Mouse (Mus musculus): ENCODE results near the gene Hist1h4h.
"Not testable (repeated sequence)": the region's sequence is repeated elsewhere in the genome, so short reads cannot be mapped to it uniquely, and the experiment has no call there.

Hist1h4h gene

GRCm38 (mm10) chr13:23535137-23536075 lies 4.6 kb downstream of the Hist1h4h start, which contains the start of gene Hist1h3g:
Hist1h3g (plus strand) TSS chr13:23535422.
- DNase-seq (ENCODE audit: low spot score) = peak; percentile 85

GRCm38 (mm10) chr13:23536076-23536822 lies 5.4 kb downstream of the Hist1h4h start:
- no peak for DNase-seq (ENCODE audit: low spot score)

DNA sequence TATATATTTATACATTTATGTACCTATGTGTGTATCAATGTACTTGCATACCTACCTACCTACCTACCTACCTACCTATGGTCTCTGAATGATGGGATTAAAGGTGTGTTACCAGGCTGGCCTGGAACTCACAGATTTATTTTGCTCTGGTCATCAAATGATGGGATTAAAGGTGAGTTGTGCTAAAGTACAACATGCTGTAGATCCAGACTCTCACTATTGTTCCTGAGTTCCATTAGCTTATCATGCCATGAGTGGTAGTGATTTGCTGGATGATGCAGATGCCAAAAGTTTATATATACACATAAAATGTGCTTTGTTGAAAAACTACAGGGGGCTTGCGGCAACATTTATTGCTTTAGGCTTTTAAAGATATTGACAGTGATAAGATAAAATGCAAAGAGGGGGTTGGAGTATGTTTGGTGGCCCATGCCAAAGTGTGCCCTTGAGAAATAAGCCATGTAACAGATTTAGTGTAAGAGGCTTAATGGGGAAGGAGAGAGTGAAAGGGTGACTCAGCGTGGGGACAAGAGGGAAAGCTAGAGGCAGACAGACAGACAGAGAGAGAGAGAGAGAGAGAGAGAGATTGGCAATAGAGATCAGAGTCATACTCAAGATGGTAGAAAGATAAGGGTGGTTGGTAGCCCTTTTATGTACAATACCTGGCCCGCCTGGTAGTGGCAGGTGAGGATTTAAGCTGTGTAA lies 6.3 kb downstream of the Hist1h4h start:
- DNase-seq (ENCODE audit: low spot score) = no peak

DNA sequence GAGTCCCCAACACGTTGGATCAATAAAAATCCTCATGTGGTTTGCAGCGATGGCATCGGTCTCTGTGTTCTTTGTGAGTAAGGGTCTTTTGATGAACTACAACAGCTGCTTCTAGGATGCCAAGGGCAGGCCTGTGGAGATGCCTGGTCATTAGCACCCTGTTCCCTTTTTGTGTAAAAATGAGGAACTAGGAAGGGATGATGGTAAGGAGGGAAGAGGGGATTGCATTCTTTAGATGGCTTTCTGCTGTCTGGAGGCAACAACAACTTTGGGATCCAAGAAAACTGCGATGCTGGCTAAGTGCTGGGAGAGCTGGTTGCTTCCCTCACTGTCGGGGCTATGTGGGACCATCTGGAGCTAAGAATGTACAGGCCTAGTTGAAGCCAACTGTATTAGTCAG lies 7.4 kb downstream of the Hist1h4h start:
- no peak for DNase-seq (ENCODE audit: low spot score)

GRCm38 (mm10) chr13:23539821-23540220 lies 9.0 kb downstream of the Hist1h4h start:
- not testable (repeated sequence) for DNase-seq (ENCODE audit: low spot score)

GRCm38 (mm10) chr13:23541497-23541896 lies 10.6 kb downstream of the Hist1h4h start:
- DNase-seq (ENCODE audit: low spot score) = no peak

- not testable (repeated sequence) for DNase-seq (ENCODE audit: low spot score)
Measured at GRCm38 (mm10) chr13:23542225-23542980, 11.6 kb downstream of the Hist1h4h start.

DNA sequence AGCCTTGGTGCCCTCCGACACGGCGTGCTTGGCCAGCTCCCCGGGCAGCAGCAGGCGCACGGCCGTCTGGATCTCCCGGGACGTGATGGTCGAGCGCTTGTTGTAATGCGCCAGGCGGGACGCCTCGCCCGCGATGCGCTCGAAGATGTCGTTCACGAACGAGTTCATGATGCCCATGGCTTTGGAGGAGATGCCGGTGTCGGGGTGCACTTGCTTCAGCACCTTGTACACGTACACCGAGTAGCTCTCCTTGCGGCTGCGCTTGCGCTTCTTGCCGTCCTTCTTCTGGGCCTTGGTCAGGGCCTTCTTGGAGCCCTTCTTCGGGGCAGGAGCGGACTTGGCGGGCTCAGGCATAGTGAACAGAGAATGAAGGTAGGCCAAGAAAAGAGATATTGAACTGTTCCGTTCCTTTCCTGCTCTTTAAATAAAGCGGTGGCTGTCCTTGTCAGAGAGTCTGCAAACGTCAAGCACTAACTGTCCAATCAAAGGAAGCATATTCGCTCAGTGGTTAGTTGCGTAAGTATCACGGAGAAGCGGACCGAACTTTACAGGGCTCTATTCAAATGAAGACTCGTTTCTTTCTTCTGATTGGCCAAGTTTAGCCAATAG lies 12.3 kb downstream of the Hist1h4h start, which contains the start of gene Hist1h2bh:
Hist1h2bh (minus strand) TSS at position 394 of the 609 bp plus-strand sequence.
- peak; percentile 83 for DNase-seq (ENCODE audit: low spot score)

DNA sequence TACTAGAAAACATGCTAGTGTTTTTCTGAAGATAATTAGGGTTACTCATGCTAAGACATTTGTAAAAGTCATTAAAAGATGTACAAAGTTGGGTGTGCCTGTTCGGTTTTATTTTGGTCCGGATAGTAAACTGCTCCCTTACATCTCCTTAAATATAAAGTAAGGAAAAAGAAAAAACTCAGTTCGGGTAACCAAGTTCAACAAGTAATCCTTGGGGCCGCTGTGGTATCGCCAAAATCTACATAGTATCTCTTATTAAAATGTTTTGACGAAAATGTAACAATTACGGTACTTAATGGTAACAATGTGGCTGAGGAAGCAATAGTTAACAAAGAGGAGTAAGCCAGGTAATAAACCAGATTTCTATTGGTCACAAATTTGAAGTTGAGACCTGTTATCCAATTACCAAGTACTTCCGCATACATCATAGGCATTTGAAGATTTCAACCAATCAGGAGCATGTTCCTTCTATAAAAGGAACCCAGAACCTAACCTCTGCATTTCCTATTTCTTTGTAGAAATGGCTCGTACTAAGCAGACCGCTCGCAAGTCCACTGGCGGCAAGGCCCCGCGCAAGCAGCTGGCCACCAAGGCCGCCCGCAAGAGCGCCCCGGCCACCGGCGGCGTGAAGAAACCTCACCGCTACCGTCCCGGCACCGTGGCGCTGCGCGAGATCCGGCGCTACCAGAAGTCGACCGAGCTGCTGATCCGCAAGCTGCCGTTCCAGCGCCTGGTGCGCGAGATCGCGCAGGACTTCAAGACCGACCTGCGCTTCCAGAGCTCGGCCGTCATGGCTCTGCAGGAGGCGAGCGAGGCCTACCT lies 13.3 kb downstream of the Hist1h4h start, which contains the start of gene Hist1h3f:
Hist1h3f (plus strand) TSS at position 88 of the 822 bp plus-strand sequence.
- peak; percentile 83 for DNase-seq (ENCODE audit: low spot score)

- DNase-seq (ENCODE audit: low spot score) = not testable (repeated sequence)
Measured at GRCm38 (mm10) chr13:23544787-23545120, 13.9 kb downstream of the Hist1h4h start.

- DNase-seq (ENCODE audit: low spot score) = no peak
Measured at GRCm38 (mm10) chr13:23546694-23547093, 15.8 kb downstream of the Hist1h4h start.

DNA sequence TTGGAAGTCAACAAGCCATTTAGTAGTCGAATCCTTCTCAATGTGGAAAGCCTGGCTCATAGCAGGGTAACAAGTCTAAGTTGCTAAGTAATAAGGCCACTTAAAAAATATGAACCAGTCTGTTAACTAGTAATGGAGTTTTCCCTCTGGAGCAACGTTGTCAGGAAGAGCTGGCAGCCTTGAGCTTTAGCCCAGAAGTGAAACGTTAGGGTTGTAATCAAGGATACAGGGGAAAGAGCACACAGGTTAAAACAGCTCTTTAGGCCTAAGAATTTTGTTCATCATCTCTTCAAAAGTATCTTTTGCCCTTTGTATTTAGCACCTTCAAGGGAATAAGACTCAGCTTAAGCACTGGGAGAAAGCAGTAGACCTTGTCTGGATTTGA lies 19.9 kb downstream of the Hist1h4h start:
- no peak for DNase-seq (ENCODE audit: low spot score)

- DNase-seq (ENCODE audit: low spot score) = peak; percentile 83
Measured at GRCm38 (mm10) chr13:23551146-23551834, 20.4 kb downstream of the Hist1h4h start, which contains the start of gene Hist1h4f. Hist1h4f (minus strand) TSS chr13:23551648.

DNA sequence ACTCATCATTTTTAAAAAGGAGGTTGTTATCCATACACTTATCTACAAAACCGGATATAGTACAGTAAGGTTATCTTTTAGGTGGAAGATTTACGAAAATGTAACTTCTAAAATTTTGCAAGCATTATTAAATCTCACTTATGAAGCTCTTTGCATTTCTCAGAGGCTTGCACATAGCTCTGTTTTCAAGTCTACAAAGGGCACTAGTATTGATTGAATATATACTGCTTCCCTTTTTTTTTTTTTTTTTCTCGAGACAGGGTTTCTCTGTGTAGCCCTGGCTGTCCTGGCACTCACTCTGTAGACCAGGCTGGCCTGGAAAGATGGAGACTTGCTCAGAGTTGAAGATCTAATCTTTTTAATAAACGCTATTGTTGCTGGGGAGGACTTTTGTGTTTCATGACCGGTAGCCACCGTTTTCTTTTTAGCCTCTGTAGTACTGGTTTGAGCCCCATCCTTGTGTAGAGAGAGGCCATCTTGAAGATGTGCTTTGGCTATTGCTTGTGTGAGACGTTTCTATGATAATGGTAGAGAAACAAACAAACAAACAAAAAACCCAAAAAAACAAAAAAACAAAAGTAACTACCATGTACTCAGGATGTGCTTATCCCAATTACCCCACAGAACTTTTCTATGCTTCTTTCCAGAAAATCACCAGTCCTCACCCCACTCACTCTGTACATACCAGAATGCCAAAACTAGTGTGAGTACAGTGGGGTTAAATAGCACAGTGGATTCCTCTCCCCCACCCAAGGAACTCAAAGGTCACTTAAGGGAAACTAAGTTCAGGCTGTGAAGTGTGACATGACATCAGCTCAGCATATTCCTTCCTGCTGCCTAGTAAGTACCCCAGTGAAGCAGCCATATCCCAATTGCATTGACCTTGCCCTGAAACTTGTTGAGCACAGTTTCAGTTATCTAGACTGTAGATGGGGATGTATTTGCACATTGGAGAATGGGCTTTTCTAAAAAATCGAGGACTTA lies 21.4 kb downstream of the Hist1h4h start:
- DNase-seq (ENCODE audit: low spot score) = no peak

GRCm38 (mm10) chr13:23552962-23553361 lies 22.1 kb downstream of the Hist1h4h start, which contains the start of gene Hist1h1d:
Hist1h1d (plus strand) TSS chr13:23553262.
- DNase-seq (ENCODE audit: low spot score) = no peak

GRCm38 (mm10) chr13:23554393-23554792 lies 23.5 kb downstream of the Hist1h4h start:
- no peak for DNase-seq (ENCODE audit: low spot score)

GRCm38 (mm10) chr13:23554925-23555838 lies 24.3 kb downstream of the Hist1h4h start:
- DNase-seq (ENCODE audit: low spot score) = peak; percentile 60

All from T-cell, adult 2 months (primary cell).